Mouse (Mus musculus) megakaryocyte, embryonic 14.5 days (primary cell): Measurements from ENCODE around the gene Ppp1r35. TPM values are rescaled to one million over a fixed set of nuclear protein-coding genes. Genes with fewer than 3 reads are reported as not detected.

Source experiments
- H3K27me3 ChIP-seq: replicated peaks from 2 replicates; pipeline ENCODE3; 2012; ENCODE audit warnings: inconsistent platforms
- H3K36me3 ChIP-seq: replicated peaks from 2 replicates; pipeline ENCODE3; 2012; ENCODE audit warnings: low read length, inconsistent platforms, mixed read lengths
- H3K4me1 ChIP-seq: 2 replicates; pipeline ENCODE4 v1.6.1; 2012; ENCODE audit warnings: inconsistent platforms
- H3K4me3 ChIP-seq: replicated peaks from 2 replicates; pipeline ENCODE3; 2012; ENCODE audit warnings: moderate library complexity, mild to moderate bottlenecking, inconsistent platforms
- H3K9me3 ChIP-seq: 2 replicates; pipeline ENCODE4 v1.6.1; 2012; ENCODE audit warnings: inconsistent platforms
- FLI1 ChIP-seq: IDR thresholded peaks from 2 replicates; pipeline ENCODE4 v1.6.1; 2012; ENCODE audit warnings: low read length, inconsistent platforms, mixed read lengths
- GATA1 ChIP-seq: IDR thresholded peaks from 3 replicates; pipeline ENCODE4 v1.6.1; 2012; ENCODE audit warnings: mixed read lengths, low read length, inconsistent platforms, borderline replicate concordance
- polyA plus RNA-seq: library from polyadenylated mRNA; stranded (reverse); fragments of >175 nt; gene quantifications from 2 replicates; pipeline ENCODE4 v1.2.3, GENCODE M21; 2012; ENCODE audit warnings: low replicate concordance; ENCODE audit not compliant: insufficient read depth

The Ppp1r35 gene
- polyA plus RNA-seq, 1 experiment = 104 TPM

GRCm38 (mm10) chr5:137751221-137751887, 27.3 kb upstream of the Ppp1r35 start:
- Histone ChIP-seq H3K4me3 (no peak overlapping the region), H3K36me3 (peaks cover 75% of the 10 kb centered on the region), H3K4me1 (peaks cover 78% of the 10 kb centered on the region), H3K9me3 (no peaks in the 10 kb centered on the region), H3K27me3 (no peaks in the 10 kb centered on the region)
- no peak for TF ChIP-seq GATA1
- no peak for TF ChIP-seq FLI1

- Histone ChIP-seq H3K4me1 (peaks cover 84% of the 10 kb centered on the region), H3K27me3 (no peaks in the 10 kb centered on the region), H3K4me3 (no peak overlapping the region), H3K36me3 (peaks cover 82% of the 10 kb centered on the region), H3K9me3 (no peaks in the 10 kb centered on the region)
- TF ChIP-seq GATA1 = no peak
- TF ChIP-seq FLI1 = no peak
Observed at GRCm38 (mm10) chr5:137751988-137752387, 26.7 kb upstream of the Ppp1r35 start.

GRCm38 (mm10) chr5:137753111-137753832, 25.4 kb upstream of the Ppp1r35 start:
- Histone ChIP-seq H3K4me3 (no peak overlapping the region), H3K27me3 (no peaks in the 10 kb centered on the region), H3K4me1 (peaks cover 90% of the 10 kb centered on the region), H3K36me3 (peaks cover 88% of the 10 kb centered on the region), H3K9me3 (no peaks in the 10 kb centered on the region)
- TF ChIP-seq GATA1 (no peak), FLI1 (no peak)

- no peak for TF ChIP-seq GATA1
- TF ChIP-seq FLI1 = no peak
- no peak overlapping the region for H3K4me3 ChIP-seq
- H3K4me1 ChIP-seq = peaks cover 93% of the 10 kb centered on the region
- H3K27me3 ChIP-seq = no peaks in the 10 kb centered on the region
- H3K36me3 ChIP-seq = peaks cover 96% of the 10 kb centered on the region
- H3K9me3 ChIP-seq = no peaks in the 10 kb centered on the region
Observed at GRCm38 (mm10) chr5:137755425-137755824, 23.2 kb upstream of the Ppp1r35 start.

GRCm38 (mm10) chr5:137756106-137756505, 22.5 kb upstream of the Ppp1r35 start:
- TF ChIP-seq FLI1 (no peak), GATA1 (no peak)
- Histone ChIP-seq H3K36me3 (peaks cover 96% of the 10 kb centered on the region), H3K9me3 (no peaks in the 10 kb centered on the region), H3K4me3 (no peak overlapping the region), H3K4me1 (peaks cover 89% of the 10 kb centered on the region), H3K27me3 (no peaks in the 10 kb centered on the region)

- H3K36me3 ChIP-seq = peaks cover 95% of the 10 kb centered on the region
- TF ChIP-seq GATA1 (no peak), FLI1 (no peak)
- peaks cover 79% of the 10 kb centered on the region for H3K4me1 ChIP-seq
- H3K9me3 ChIP-seq = no peaks in the 10 kb centered on the region
- H3K27me3 ChIP-seq = no peaks in the 10 kb centered on the region
- no peak overlapping the region for H3K4me3 ChIP-seq
Observed at GRCm38 (mm10) chr5:137756882-137757661, 21.6 kb upstream of the Ppp1r35 start.

GRCm38 (mm10) chr5:137757887-137758286, 20.8 kb upstream of the Ppp1r35 start:
- Histone ChIP-seq H3K4me3 (no peak overlapping the region), H3K9me3 (no peaks in the 10 kb centered on the region), H3K4me1 (peaks cover 72% of the 10 kb centered on the region), H3K27me3 (no peaks in the 10 kb centered on the region), H3K36me3 (peaks cover 95% of the 10 kb centered on the region)
- TF ChIP-seq GATA1 = no peak
- TF ChIP-seq FLI1 = no peak

- H3K4me1 ChIP-seq = peaks cover 61% of the 10 kb centered on the region
- peaks cover 87% of the 10 kb centered on the region for H3K36me3 ChIP-seq
- H3K4me3 ChIP-seq = no peak overlapping the region
- TF ChIP-seq FLI1 (no peak), GATA1 (no peak)
- H3K27me3 ChIP-seq = no peaks in the 10 kb centered on the region
- no peaks in the 10 kb centered on the region for H3K9me3 ChIP-seq
Observed at GRCm38 (mm10) chr5:137758921-137759534, 19.6 kb upstream of the Ppp1r35 start.

- Histone ChIP-seq H3K4me1 (peaks cover 56% of the 10 kb centered on the region), H3K4me3 (no peak overlapping the region), H3K9me3 (no peaks in the 10 kb centered on the region), H3K36me3 (peaks cover 91% of the 10 kb centered on the region), H3K27me3 (no peaks in the 10 kb centered on the region)
- no peak for TF ChIP-seq GATA1
Observed at GRCm38 (mm10) chr5:137759971-137760412, 18.7 kb upstream of the Ppp1r35 start.
